Mouse (Mus musculus) limb, embryonic 10.5 days (tissue): Measurements from ENCODE around the gene Zup1. TPM values are rescaled to one million over a fixed set of nuclear protein-coding genes. Genes with fewer than 3 reads are reported as not detected.
A peak's percentile ranks its signal among the peaks of the same experiment; 100 is the strongest.
"Not testable (repeated sequence)": the region's sequence is repeated elsewhere in the genome, so short reads cannot be mapped to it uniquely, and the experiment has no call there.

Source experiments
- DNase-seq: peaks from one replicate; pipeline ENCODE4 v3.0.0-alpha.2; 2017; ENCODE audit warnings: low spot score
- H3K27ac ChIP-seq: fragments of 300-500 bp; sonication (generic); 2 replicates; pipeline ENCODE4 v1.5.1; 2016; ENCODE audit warnings: mild to moderate bottlenecking
- H3K27me3 ChIP-seq: fragments of 300-500 bp; sonication (generic); 2 replicates; pipeline ENCODE4 v1.6.1; 2016; ENCODE audit warnings: low read depth, mild to moderate bottlenecking; ENCODE audit not compliant: poor library complexity, severe bottlenecking
- H3K36me3 ChIP-seq: fragments of 300-500 bp; sonication (generic); 2 replicates; pipeline ENCODE4 v1.6.1; 2016; ENCODE audit warnings: mild to moderate bottlenecking, moderate library complexity
- H3K4me1 ChIP-seq: fragments of 300-500 bp; sonication (generic); 2 replicates; pipeline ENCODE4 v1.6.1; 2016
- H3K4me3 ChIP-seq: fragments of 300-500 bp; sonication (generic); 2 replicates; pipeline ENCODE4 v1.5.1; 2016; ENCODE audit warnings: mild to moderate bottlenecking, moderate library complexity
- H3K9me3 ChIP-seq: fragments of 300-500 bp; sonication (generic); replicated peaks from 2 replicates; pipeline ENCODE4 v1.6.1; 2016; ENCODE audit warnings: mild to moderate bottlenecking
- WGBS: fragments of 180-500 bp; shearing (Covaris S2); methylation state at CpG from one replicate; pipeline ENCODE4 v1.1.7; 2016; 5-methylcytosine and 5-hydroxymethylcytosine counted together
- polyA plus RNA-seq: library from polyadenylated mRNA; unstranded; fragments of >200 nt; fragmentation: Nextera tagmentation; extraction: Ambion mirVana; gene quantifications from 2 replicates; pipeline ENCODE4 v1.2.1, GENCODE M21; 2016

Gene Zup1
- 18.5 and 23.6 TPM in 2 replicates for polyA plus RNA-seq

GRCm38 (mm10) chr10:33950803-33951583, at the start of gene Zup1:
Gene Zup1, minus strand, starts transcription at chr10:33951269.
- peaks cover 6% of the 10 kb centered on the region for H3K4me1 ChIP-seq
- peak within 1 kb of the TSS; percentile 95 for H3K27ac ChIP-seq
- no peaks in the 10 kb centered on the region for H3K9me3 ChIP-seq
- WGBS, result 5% methylated on average over 42 of the region's 42 CpGs
- DNase-seq, result peak; percentile 83
- H3K36me3 ChIP-seq, result peaks cover 25% of the 10 kb centered on the region
- H3K27me3 ChIP-seq, result no peaks in the 10 kb centered on the region
- H3K4me3 ChIP-seq, result peak within 1 kb of the TSS; percentile 90

DNA sequence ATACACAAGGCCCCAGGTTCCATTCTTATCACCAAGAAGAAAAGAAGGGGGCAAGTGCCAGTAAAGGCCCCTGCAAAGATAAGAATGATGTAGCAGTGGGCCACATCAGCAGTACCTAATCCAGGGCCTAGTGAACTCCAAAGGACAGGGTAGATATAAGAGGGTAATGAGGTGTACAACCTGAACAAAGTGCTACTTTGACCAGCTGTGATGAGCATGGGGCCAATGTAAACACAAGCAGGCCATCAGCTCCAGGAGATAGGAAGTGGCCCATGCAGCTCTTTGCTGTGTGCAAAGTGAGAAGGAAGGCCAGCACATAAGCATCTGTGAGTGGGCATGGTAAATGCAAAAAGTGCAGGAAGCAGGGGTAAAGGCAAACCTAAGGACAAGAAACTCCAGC, 47.3 kb upstream of the Zup1 start:
- Histone ChIP-seq H3K27ac (no peak overlapping the region), H3K36me3 (peaks cover 94% of the 10 kb centered on the region), H3K4me1 (no peaks in the 10 kb centered on the region), H3K9me3 (no peaks in the 10 kb centered on the region), H3K27me3 (no peaks in the 10 kb centered on the region), H3K4me3 (no peak overlapping the region)
- no peak for DNase-seq

- H3K27me3 ChIP-seq, H3K4me3 ChIP-seq, DNase-seq, H3K4me1 ChIP-seq, H3K9me3 ChIP-seq, H3K27ac ChIP-seq: not testable (repeated sequence)
- 93% methylated on average over 6 of the region's 8 CpGs for WGBS
- H3K36me3 ChIP-seq, result peaks cover 95% of the 10 kb centered on the region
These were observed 45.6 kb upstream of the Zup1 start for GRCm38 (mm10) chr10:33996686-33997085.

GRCm38 (mm10) chr10:33986771-33987170, 35.7 kb upstream of the Zup1 start:
- DNase-seq, result peak; percentile 54
- WGBS, result 27% methylated on average over 4 of the region's 4 CpGs
- Histone ChIP-seq H3K9me3 (no peaks in the 10 kb centered on the region), H3K27me3 (no peaks in the 10 kb centered on the region), H3K27ac (no peak overlapping the region), H3K36me3 (peaks cover 15% of the 10 kb centered on the region), H3K4me1 (no peaks in the 10 kb centered on the region), H3K4me3 (no peak overlapping the region)

DNA sequence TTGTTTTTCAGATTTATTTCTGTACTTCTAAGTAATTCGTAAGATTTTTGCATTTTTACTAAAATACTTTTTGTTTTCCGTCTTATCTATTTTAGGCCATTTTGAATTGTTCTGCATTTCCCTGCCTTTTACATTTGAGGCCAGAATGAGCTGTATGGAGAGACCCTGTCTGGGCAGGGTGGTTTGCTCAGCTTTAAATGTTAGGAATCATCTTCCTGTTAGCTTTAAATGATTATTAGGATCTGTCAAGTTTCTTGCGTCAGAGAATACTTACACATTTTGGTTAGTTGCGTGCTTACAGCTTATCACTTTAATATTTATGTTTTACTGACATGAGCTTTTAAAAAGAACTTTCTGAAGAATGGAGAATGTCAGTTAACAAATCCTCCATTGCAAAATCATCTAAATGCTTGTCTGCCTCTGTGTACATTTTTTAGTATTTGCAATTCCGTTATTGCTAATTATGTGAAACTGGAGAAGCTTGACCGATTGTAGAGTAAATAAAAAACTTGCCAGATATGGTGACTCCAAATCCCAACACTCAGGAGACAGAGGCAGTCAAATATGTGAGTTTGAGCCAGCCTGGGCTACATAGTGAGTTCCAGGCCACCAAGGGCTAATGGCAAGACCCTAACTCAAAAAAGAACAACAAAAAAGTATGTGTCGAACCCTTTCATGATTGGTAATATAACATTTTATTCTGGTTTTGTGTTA, 23.9 kb upstream of the Zup1 start:
- H3K9me3 ChIP-seq, result no peaks in the 10 kb centered on the region
- no peak overlapping the region for H3K27ac ChIP-seq
- H3K36me3 ChIP-seq, result no peaks in the 10 kb centered on the region
- no peak overlapping the region for H3K4me3 ChIP-seq
- DNase-seq, result no peak
- H3K27me3 ChIP-seq, result no peaks in the 10 kb centered on the region
- 95% methylated on average over 7 of the region's 7 CpGs for WGBS
- no peaks in the 10 kb centered on the region for H3K4me1 ChIP-seq

DNA sequence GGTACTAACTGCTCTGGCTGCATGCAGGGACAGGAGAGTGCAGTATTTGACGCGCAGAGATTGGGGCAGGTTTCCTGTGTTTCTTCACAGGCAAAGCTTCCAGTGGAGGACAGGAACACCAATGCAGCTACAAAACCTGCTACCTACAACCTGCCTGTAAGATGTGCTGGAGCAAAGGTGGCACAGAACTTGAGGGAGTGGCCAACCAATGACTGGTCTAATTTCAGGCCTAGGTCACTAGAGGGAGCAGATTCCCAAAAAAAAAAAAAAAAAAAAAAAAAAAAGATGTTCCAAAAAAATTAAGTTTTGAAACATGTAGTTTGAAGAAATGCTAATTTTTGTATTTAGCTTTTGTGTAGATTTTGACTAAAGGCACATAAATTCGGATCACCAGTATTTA, 1.4 kb upstream of the Zup1 start:
- WGBS, result 77% methylated on average over 3 of the region's 3 CpGs
- Histone ChIP-seq H3K4me3 (no peak overlapping the region), H3K4me1 (peaks cover 6% of the 10 kb centered on the region), H3K36me3 (peaks cover 19% of the 10 kb centered on the region), H3K27ac (no peak overlapping the region), H3K27me3 (no peaks in the 10 kb centered on the region), H3K9me3 (no peaks in the 10 kb centered on the region)
- no peak for DNase-seq

DNA sequence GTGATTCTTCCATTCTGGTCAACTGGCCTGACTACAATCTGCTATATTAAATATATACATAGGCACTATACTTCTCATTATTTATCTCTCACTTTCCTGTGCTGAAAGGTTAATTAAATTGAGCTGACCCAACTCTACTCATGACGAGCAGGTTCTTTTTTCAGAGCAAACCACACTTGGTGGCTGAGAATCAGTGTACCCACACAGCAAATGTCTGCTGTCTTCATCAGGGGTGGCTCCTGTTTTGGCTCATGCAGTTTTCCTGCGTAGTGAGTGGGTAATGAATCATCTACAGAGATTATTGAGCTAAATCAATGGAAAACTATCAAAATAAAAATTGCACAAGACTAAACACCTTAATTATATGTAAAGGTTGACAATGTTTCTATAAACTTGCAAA, 4.7 kb downstream of the Zup1 start:
- DNase-seq, result no peak
- WGBS, result 85% methylated on average over 2 of the region's 2 CpGs
- peaks cover 63% of the 10 kb centered on the region for H3K36me3 ChIP-seq
- no peak overlapping the region for H3K4me3 ChIP-seq
- H3K9me3 ChIP-seq, result no peaks in the 10 kb centered on the region
- H3K27me3 ChIP-seq, result no peaks in the 10 kb centered on the region
- H3K27ac ChIP-seq, result no peak overlapping the region
- H3K4me1 ChIP-seq, result peaks cover 6% of the 10 kb centered on the region

DNA sequence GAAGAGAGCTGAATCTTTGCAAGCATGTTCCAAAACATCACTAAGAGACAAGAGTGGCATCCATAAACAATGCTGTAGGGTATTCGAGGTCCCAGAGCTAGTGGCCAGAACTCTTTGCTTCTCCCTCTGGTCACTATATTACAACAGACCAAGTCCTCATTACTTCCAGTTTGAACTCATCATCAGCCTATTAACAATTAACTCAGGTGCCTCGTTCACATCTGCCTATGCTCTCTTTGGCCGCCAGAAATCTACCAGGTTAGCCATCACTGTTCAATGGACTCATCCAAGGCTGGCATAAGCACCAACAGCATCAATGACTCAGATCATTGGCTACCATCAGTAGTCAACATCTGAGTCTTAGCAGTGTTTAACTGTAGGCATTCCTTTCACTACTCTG, 5.7 kb downstream of the Zup1 start:
- H3K27ac ChIP-seq, result no peak overlapping the region
- no peaks in the 10 kb centered on the region for H3K9me3 ChIP-seq
- WGBS, result 89% methylated on average over 3 of the region's 3 CpGs
- H3K4me1 ChIP-seq, result peaks cover 5% of the 10 kb centered on the region
- H3K36me3 ChIP-seq, result peaks cover 72% of the 10 kb centered on the region
- no peak overlapping the region for H3K4me3 ChIP-seq
- H3K27me3 ChIP-seq, result no peaks in the 10 kb centered on the region
- no peak for DNase-seq

DNA sequence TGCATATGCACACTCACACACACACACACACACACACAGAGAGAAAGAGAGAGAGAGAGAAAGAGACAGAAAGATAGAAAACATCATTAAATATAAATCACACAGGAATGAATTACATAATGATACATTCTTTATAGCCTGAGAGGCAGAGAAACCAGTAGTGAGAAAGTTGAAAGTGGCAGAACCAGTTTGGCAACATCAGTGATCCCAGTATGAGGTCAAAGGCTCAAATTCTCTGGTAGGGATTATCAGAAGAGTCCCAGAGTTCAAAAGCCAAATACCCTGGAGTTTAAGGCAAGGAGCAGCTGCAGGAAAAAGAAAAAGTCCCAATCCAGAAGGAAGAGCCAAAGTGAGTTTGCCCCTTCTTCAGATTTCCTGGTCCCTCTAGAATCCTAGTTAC, 10.4 kb downstream of the Zup1 start:
- no peak for DNase-seq
- Histone ChIP-seq H3K27ac (no peak overlapping the region), H3K4me1 (no peaks in the 10 kb centered on the region), H3K27me3 (no peaks in the 10 kb centered on the region), H3K9me3 (no peaks in the 10 kb centered on the region), H3K4me3 (no peak overlapping the region), H3K36me3 (peaks cover 89% of the 10 kb centered on the region)

DNA sequence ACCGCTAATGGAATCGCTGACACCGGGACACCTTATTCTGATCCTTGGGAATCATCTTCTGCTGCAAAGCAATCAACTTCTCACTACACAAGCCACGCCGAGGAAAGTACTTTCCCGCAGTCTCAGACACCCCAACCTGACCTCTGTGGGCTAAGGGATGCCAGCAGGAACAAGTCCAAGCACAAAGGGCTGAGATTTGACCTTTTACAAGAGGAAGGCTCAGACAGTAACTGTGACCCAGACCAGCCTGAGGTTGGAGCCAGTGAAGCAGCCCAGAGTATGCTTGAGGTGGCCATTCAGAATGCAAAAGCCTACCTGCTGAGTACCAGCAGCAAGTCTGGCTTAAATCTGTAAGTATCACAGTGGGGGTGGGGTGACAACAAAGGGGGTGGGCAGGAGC, 45.6 kb downstream of the Zup1 start:
- Histone ChIP-seq H3K27ac (no peak overlapping the region), H3K9me3 (no peaks in the 10 kb centered on the region), H3K4me3 (peak overlapping the region; percentile 44), H3K4me1 (peaks cover 7% of the 10 kb centered on the region; the same call in 1 of the 2 replicates), H3K36me3 (no peaks in the 10 kb centered on the region), H3K27me3 (no peaks in the 10 kb centered on the region)
- 5% methylated on average over 6 of the region's 6 CpGs for WGBS
- no peak for DNase-seq

GRCm38 (mm10) chr10:33904530-33905481, 46.3 kb downstream of the Zup1 start, which contains the start of gene Rsph4a:
Gene Rsph4a, plus strand, starts transcription at chr10:33905111.
- Histone ChIP-seq H3K4me1 (peaks cover 7% of the 10 kb centered on the region; the same call in 1 of the 2 replicates), H3K9me3 (no peaks in the 10 kb centered on the region), H3K27me3 (no peaks in the 10 kb centered on the region), H3K36me3 (no peaks in the 10 kb centered on the region), H3K4me3 (peak within 1 kb of the TSS; percentile 44), H3K27ac (no peak within 1 kb of the TSS)
- 7% methylated on average over 17 of the region's 17 CpGs for WGBS
- DNase-seq, result peak; percentile 60

GRCm38 (mm10) chr10:33901520-33901919, 49.5 kb downstream of the Zup1 start:
- WGBS, result 80% methylated on average over 1 of the region's 1 CpGs
- DNase-seq, H3K27me3 ChIP-seq, H3K36me3 ChIP-seq, H3K4me3 ChIP-seq, H3K9me3 ChIP-seq, H3K4me1 ChIP-seq, H3K27ac ChIP-seq: not testable (repeated sequence)
